Mouse (Mus musculus): ENCODE measurements around the gene Map2k7. TPM values are rescaled to one million over a fixed set of nuclear protein-coding genes. Genes with fewer than 3 reads are reported as not detected.

The Map2k7 gene
- 12.5 and 14.4 TPM in 2 replicates for polyA plus RNA-seq (2014; fragmentation: Nextera tagmentation; extraction: Ambion mirVana)

- Histone ChIP-seq H3K36me3 (ENCODE audit: control insufficient read depth, insufficient read depth, low read length) (peaks cover 9% of the 10 kb centered on the region; the same call in 1 of the 2 replicates), H3K9ac (ENCODE audit: low read depth, low read length) (peak within 1 kb of the TSS; percentile 88), H3K9me3 (replicated peaks; ENCODE audit: control insufficient read depth, low read length) (no peaks in the 10 kb centered on the region), H3K4me1 (ENCODE audit: control insufficient read depth, insufficient read depth, low read length) (peaks cover 10% of the 10 kb centered on the region), H3K27me3 (ENCODE audit: control insufficient read depth, insufficient read depth, low read length) (peaks cover 9% of the 10 kb centered on the region), H3K4me3 (ENCODE audit: low read depth, low read length) (peak within 1 kb of the TSS; percentile 68), H3K27ac (ENCODE audit: low read depth, low read length) (peak within 1 kb of the TSS; percentile 95), H3K4me2 (peak within 1 kb of the TSS; percentile 61)
- ATAC-seq (replicated peaks; ENCODE audit: insufficient number of reproducible peaks, low FRiP score, low TSS enrichment): peak; percentile 92
- WGBS (ENCODE audit: insufficient replicate concordance): under 1% methylated on average over 63 of the region's 71 CpGs
These were observed at the start of gene Map2k7, which contains the start of gene Gm49320 for GRCm38 (mm10) chr8:4238434-4239192. Gene Map2k7 (plus strand): TSS chr8:4238740. Gene Gm49320 (plus strand): TSS chr8:4238865.

- peak; percentile 80 for ATAC-seq (replicated peaks; ENCODE audit: insufficient number of reproducible peaks, low FRiP score, low TSS enrichment)
- 0 out of 2 replicates have a peak, but pooled peaks cover 3% of the 10 kb centered on the region for H3K36me3 ChIP-seq (ENCODE audit: control insufficient read depth, insufficient read depth, low read length)
- H3K4me1 ChIP-seq (ENCODE audit: control insufficient read depth, insufficient read depth, low read length): peaks cover 3% of the 10 kb centered on the region; the same call in 1 of the 2 replicates
- 0 out of 2 replicates have a peak overlapping the region, but pooled peaks have one; percentile 28 for H3K9ac ChIP-seq (ENCODE audit: low read depth, low read length)
- H3K9me3 ChIP-seq (replicated peaks; ENCODE audit: control insufficient read depth, low read length): no peaks in the 10 kb centered on the region
- no peaks in the 10 kb centered on the region for H3K27me3 ChIP-seq (ENCODE audit: control insufficient read depth, insufficient read depth, low read length)
- 31% methylated on average over 3 of the region's 3 CpGs for WGBS (ENCODE audit: insufficient replicate concordance)
- no peak overlapping the region for H3K4me3 ChIP-seq (ENCODE audit: low read depth, low read length)
- H3K27ac ChIP-seq (ENCODE audit: low read depth, low read length): no peak overlapping the region
- H3K4me2 ChIP-seq: no peak overlapping the region
These were observed 49.4 kb upstream of the Map2k7 start for GRCm38 (mm10) chr8:4189031-4189722.

- Histone ChIP-seq H3K9ac (ENCODE audit: low read depth, low read length) (no peak overlapping the region), H3K4me3 (ENCODE audit: low read depth, low read length) (no peak overlapping the region), H3K9me3 (replicated peaks; ENCODE audit: control insufficient read depth, low read length) (no peaks in the 10 kb centered on the region), H3K4me1 (ENCODE audit: control insufficient read depth, insufficient read depth, low read length) (peaks cover 3% of the 10 kb centered on the region; the same call in 1 of the 2 replicates), H3K27ac (ENCODE audit: low read depth, low read length) (no peak overlapping the region), H3K4me2 (no peak overlapping the region), H3K27me3 (ENCODE audit: control insufficient read depth, insufficient read depth, low read length) (no peaks in the 10 kb centered on the region), H3K36me3 (ENCODE audit: control insufficient read depth, insufficient read depth, low read length) (no peaks in the 10 kb centered on the region)
- 60% methylated on average over 5 of the region's 5 CpGs for WGBS (ENCODE audit: insufficient replicate concordance)
- no peak for ATAC-seq (replicated peaks; ENCODE audit: insufficient number of reproducible peaks, low FRiP score, low TSS enrichment)
These were observed 46.2 kb upstream of the Map2k7 start for GRCm38 (mm10) chr8:4192305-4192704.

- WGBS (ENCODE audit: insufficient replicate concordance): 7% methylated on average over 18 of the region's 18 CpGs
- Histone ChIP-seq H3K9me3 (replicated peaks; ENCODE audit: control insufficient read depth, low read length) (no peaks in the 10 kb centered on the region), H3K4me3 (ENCODE audit: low read depth, low read length) (no peak overlapping the region), H3K9ac (ENCODE audit: low read depth, low read length) (no peak overlapping the region), H3K27me3 (ENCODE audit: control insufficient read depth, insufficient read depth, low read length) (no peaks in the 10 kb centered on the region), H3K36me3 (ENCODE audit: control insufficient read depth, insufficient read depth, low read length) (no peaks in the 10 kb centered on the region), H3K27ac (ENCODE audit: low read depth, low read length) (no peak overlapping the region), H3K4me2 (peak overlapping the region; percentile 31), H3K4me1 (ENCODE audit: control insufficient read depth, insufficient read depth, low read length) (peaks cover 3% of the 10 kb centered on the region; the same call in 1 of the 2 replicates)
- peak; percentile 72 for ATAC-seq (replicated peaks; ENCODE audit: insufficient number of reproducible peaks, low FRiP score, low TSS enrichment)
These were observed 45.5 kb upstream of the Map2k7 start for GRCm38 (mm10) chr8:4192807-4193587.

GRCm38 (mm10) chr8:4193588-4193894 lies 45.0 kb upstream of the Map2k7 start:
- WGBS (ENCODE audit: insufficient replicate concordance): 48% methylated on average over 7 of the region's 7 CpGs
- H3K4me2 ChIP-seq: peak overlapping the region; percentile 31
- ATAC-seq (replicated peaks; ENCODE audit: insufficient number of reproducible peaks, low FRiP score, low TSS enrichment): no peak

GRCm38 (mm10) chr8:4201321-4201720 lies 37.2 kb upstream of the Map2k7 start:
- peaks cover 37% of the 10 kb centered on the region for H3K27me3 ChIP-seq (ENCODE audit: control insufficient read depth, insufficient read depth, low read length)
- no peak overlapping the region for H3K27ac ChIP-seq (ENCODE audit: low read depth, low read length)
- no peak for ATAC-seq (replicated peaks; ENCODE audit: insufficient number of reproducible peaks, low FRiP score, low TSS enrichment)
- H3K4me2 ChIP-seq: no peak overlapping the region
- H3K4me1 ChIP-seq (ENCODE audit: control insufficient read depth, insufficient read depth, low read length): peaks cover 2% of the 10 kb centered on the region; the same call in 1 of the 2 replicates
- 60% methylated on average over 2 of the region's 2 CpGs for WGBS (ENCODE audit: insufficient replicate concordance)
- H3K9me3 ChIP-seq (replicated peaks; ENCODE audit: control insufficient read depth, low read length): no peaks in the 10 kb centered on the region
- no peak overlapping the region for H3K9ac ChIP-seq (ENCODE audit: low read depth, low read length)
- no peak overlapping the region for H3K4me3 ChIP-seq (ENCODE audit: low read depth, low read length)
- no peaks in the 10 kb centered on the region for H3K36me3 ChIP-seq (ENCODE audit: control insufficient read depth, insufficient read depth, low read length)

More at GRCm38 (mm10) chr8:4193588-4193894, 45.0 kb upstream of the Map2k7 start:
- Histone ChIP-seq H3K4me3 (ENCODE audit: low read depth, low read length) (no peak overlapping the region), H3K9me3 (replicated peaks; ENCODE audit: control insufficient read depth, low read length) (no peaks in the 10 kb centered on the region), H3K4me1 (ENCODE audit: control insufficient read depth, insufficient read depth, low read length) (peaks cover 3% of the 10 kb centered on the region; the same call in 1 of the 2 replicates), H3K36me3 (ENCODE audit: control insufficient read depth, insufficient read depth, low read length) (no peaks in the 10 kb centered on the region), H3K9ac (ENCODE audit: low read depth, low read length) (peak overlapping the region; percentile 6; the same call in 1 of the 2 replicates), H3K27me3 (ENCODE audit: control insufficient read depth, insufficient read depth, low read length) (no peaks in the 10 kb centered on the region), H3K27ac (ENCODE audit: low read depth, low read length) (no peak overlapping the region)

GRCm38 (mm10) chr8:4205246-4206123 lies 33.1 kb upstream of the Map2k7 start:
- Histone ChIP-seq H3K4me1 (ENCODE audit: control insufficient read depth, insufficient read depth, low read length) (peaks cover 5% of the 10 kb centered on the region; the same call in 1 of the 2 replicates), H3K27me3 (ENCODE audit: control insufficient read depth, insufficient read depth, low read length) (peaks cover 56% of the 10 kb centered on the region), H3K9ac (ENCODE audit: low read depth, low read length) (peak overlapping the region; percentile 50), H3K27ac (ENCODE audit: low read depth, low read length) (no peak overlapping the region), H3K36me3 (ENCODE audit: control insufficient read depth, insufficient read depth, low read length) (no peaks in the 10 kb centered on the region), H3K4me2 (peak overlapping the region; percentile 59), H3K9me3 (replicated peaks; ENCODE audit: control insufficient read depth, low read length) (no peaks in the 10 kb centered on the region), H3K4me3 (ENCODE audit: low read depth, low read length) (peak overlapping the region; percentile 27)
- ATAC-seq (replicated peaks; ENCODE audit: insufficient number of reproducible peaks, low FRiP score, low TSS enrichment): no peak
- 11% methylated on average over 38 of the region's 38 CpGs for WGBS (ENCODE audit: insufficient replicate concordance)

Measured in heart, embryonic 11.5 days (tissue).